10 mouse cellular contexts compared by ENCODE assay signal in genomic region chr6:4430704-4431310, GRCm38 (mm10).
DNase-seq lines count a peak whose midpoint lies in the region; ATAC-seq and TF ChIP-seq lines count a peak whose summit lies in the region.
"Had no signal": no experiment of that assay in that cellular context is flagged by ENCODE, and none has a peak within 500 bp of the region (broad histone marks: within the 10 kb centered on the region; RNA-seq: fewer than 3 reads in every experiment).

No protein-coding gene starts in this region.

- TF ChIP-seq EP300 in lung, postnatal 0 days (IDR thresholded peaks at IDR 0.05): no peak

- WGBS in heart, embryonic 14.5 days: 66% methylated on average over 1 of the region's 1 CpGs
- 44% methylated on average over 1 of the region's 1 CpGs for WGBS in heart, embryonic 11.5 days (ENCODE audit: insufficient replicate concordance)
- WGBS in lung, postnatal 0 days: 58% methylated on average over 1 of the region's 1 CpGs
- 16% methylated on average over 1 of the region's 1 CpGs for WGBS in embryonic facial prominence, embryonic 14.5 days
- WGBS in limb, embryonic 14.5 days: 31% methylated on average over 1 of the region's 1 CpGs

- no peak for TF ChIP-seq CTCF in lung, postnatal 0 days (IDR thresholded peaks at IDR 0.05)

- intact Hi-C loops in gastrocnemius, postnatal 14 days (cut with DNase I; ENCODE audit: low total_unique reads): no loop called here

- H3K36me3 ChIP-seq in heart, embryonic 14.5 days (ENCODE audit: control insufficient read depth, insufficient read depth, low read length): no peaks in the 10 kb centered on the region
- no peaks in the 10 kb centered on the region for H3K36me3 ChIP-seq in heart, embryonic 11.5 days (ENCODE audit: control insufficient read depth, insufficient read depth, low read length)
- no peaks in the 10 kb centered on the region for H3K36me3 ChIP-seq in lung, postnatal 0 days (ENCODE audit: insufficient read depth, low read length)
- H3K36me3 ChIP-seq in embryonic facial prominence, embryonic 14.5 days (ENCODE audit: control insufficient read depth, insufficient read depth, low read length): no peaks in the 10 kb centered on the region
- H3K36me3 ChIP-seq in limb, embryonic 14.5 days (ENCODE audit: control insufficient read depth, insufficient read depth, low read length): no peaks in the 10 kb centered on the region

- no peaks in the 10 kb centered on the region for H3K4me1 ChIP-seq in heart, embryonic 14.5 days (ENCODE audit: control insufficient read depth in 2 of 2, insufficient read depth in 2 of 2, low read length in 2 of 2)
- H3K4me1 ChIP-seq in heart, embryonic 11.5 days (ENCODE audit: control insufficient read depth, insufficient read depth, low read length): no peaks in the 10 kb centered on the region
- H3K4me1 ChIP-seq in lung, postnatal 0 days (ENCODE audit: insufficient read depth, low read depth, low read length): no peaks in the 10 kb centered on the region
- peaks cover 11% of the 10 kb centered on the region; the same call in 1 of the 2 replicates for H3K4me1 ChIP-seq in embryonic facial prominence, embryonic 14.5 days (ENCODE audit: control insufficient read depth, insufficient read depth, low read length)
- peaks cover 7% of the 10 kb centered on the region; the same call in 1 of the 2 replicates for H3K4me1 ChIP-seq in limb, embryonic 14.5 days (ENCODE audit: control insufficient read depth, insufficient read depth, low read length)

- no peak overlapping the region for H3K4me2 ChIP-seq in heart, embryonic 14.5 days (ENCODE audit: low read length)
- H3K4me2 ChIP-seq in heart, embryonic 11.5 days: no peak overlapping the region
- H3K4me2 ChIP-seq in lung, postnatal 0 days (replicated peaks; ENCODE audit: low read depth, low read length): no peak overlapping the region
- H3K4me2 ChIP-seq in embryonic facial prominence, embryonic 14.5 days (ENCODE audit: low read depth, low read length): no peak overlapping the region
- H3K4me2 ChIP-seq in limb, embryonic 14.5 days (replicated peaks; ENCODE audit: low read depth, low read length, severe bottlenecking): no peak overlapping the region

- DNase-seq in lung, postnatal 0 days (ENCODE audit: low spot score): peak; percentile 12
- DNase-seq in lung, adult 18-20 months: no peak
- peak; percentile 72 for DNase-seq in embryonic facial prominence, embryonic 14.5 days (ENCODE audit: low spot score)
- DNase-seq in limb, embryonic 14.5 days (ENCODE audit: low spot score): peak; percentile 63
- DNase-seq in gastrocnemius, postnatal 14 days: no peak
- DNase-seq: adrenal gland, postnatal 14 days; gastrocnemius, postnatal 25 days; thymus, postnatal 4 days had no signal

- H3K27me3 ChIP-seq in heart, embryonic 14.5 days (ENCODE audit: control insufficient read depth, insufficient read depth, low read length): no peaks in the 10 kb centered on the region
- H3K27me3 ChIP-seq in heart, embryonic 11.5 days (ENCODE audit: control insufficient read depth, insufficient read depth, low read length): no peaks in the 10 kb centered on the region
- H3K27me3 ChIP-seq in lung, postnatal 0 days (replicated peaks; ENCODE audit: insufficient read depth, low read length): no peaks in the 10 kb centered on the region
- no peaks in the 10 kb centered on the region for H3K27me3 ChIP-seq in embryonic facial prominence, embryonic 14.5 days (replicated peaks; ENCODE audit: control insufficient read depth, insufficient read depth, low read length)
- H3K27me3 ChIP-seq in limb, embryonic 14.5 days (ENCODE audit: control insufficient read depth, insufficient read depth, low read length): no peaks in the 10 kb centered on the region

- no peak overlapping the region for H3K4me3 ChIP-seq in heart, embryonic 14.5 days (ENCODE audit: control insufficient read depth in 1 of 2, insufficient read depth in 1 of 2, low read depth in 1 of 2, low read length in 2 of 2)
- H3K4me3 ChIP-seq in heart, embryonic 11.5 days (ENCODE audit: low read depth, low read length): no peak overlapping the region
- no peak overlapping the region for H3K4me3 ChIP-seq in lung, postnatal 0 days (ENCODE audit: low read depth, low read length)
- no peak overlapping the region for H3K4me3 ChIP-seq in embryonic facial prominence, embryonic 14.5 days (ENCODE audit: low read depth, low read length)
- H3K4me3 ChIP-seq in limb, embryonic 14.5 days (replicated peaks; ENCODE audit: low read length): no peak overlapping the region

- peak overlapping the region; percentile 54 to 76; a peak in 3 of 4 replicates for H3K27ac ChIP-seq in heart, embryonic 14.5 days (replicated peaks in 1 of 2; ENCODE audit: control insufficient read depth in 1 of 2, insufficient read depth in 1 of 2, low read depth in 2 of 2, low read length in 2 of 2)
- H3K27ac ChIP-seq in heart, embryonic 11.5 days (ENCODE audit: low read depth, low read length): no peak overlapping the region
- no peak overlapping the region for H3K27ac ChIP-seq in lung, postnatal 0 days (ENCODE audit: low read length)
- H3K27ac ChIP-seq in embryonic facial prominence, embryonic 14.5 days (replicated peaks; ENCODE audit: low read depth, low read length): peak overlapping the region; percentile 49
- H3K27ac ChIP-seq in limb, embryonic 14.5 days (replicated peaks; ENCODE audit: low read depth, low read length): peak overlapping the region; percentile 59; the same call in 1 of the 2 replicates

- ATAC-seq in heart, embryonic 14.5 days (ENCODE audit: insufficient number of reproducible peaks, insufficient read depth, low FRiP score, low read depth): no peak
- ATAC-seq in heart, embryonic 11.5 days (replicated peaks; ENCODE audit: insufficient number of reproducible peaks, low FRiP score, low TSS enrichment): no peak
- ATAC-seq in lung, postnatal 0 days: no peak; the same call in 1 of the 2 replicates
- no peak for ATAC-seq in embryonic facial prominence, embryonic 14.5 days (ENCODE audit: low read depth)
- no peak for ATAC-seq in limb, embryonic 14.5 days (ENCODE audit: low FRiP score, low read depth)

- H3K9me3 ChIP-seq in heart, embryonic 14.5 days (ENCODE audit: control insufficient read depth, low read length): no peaks in the 10 kb centered on the region
- H3K9me3 ChIP-seq in heart, embryonic 11.5 days (replicated peaks; ENCODE audit: control insufficient read depth, low read length): no peaks in the 10 kb centered on the region
- H3K9me3 ChIP-seq in lung, postnatal 0 days (ENCODE audit: low read length): no peaks in the 10 kb centered on the region
- no peaks in the 10 kb centered on the region for H3K9me3 ChIP-seq in embryonic facial prominence, embryonic 14.5 days (ENCODE audit: control insufficient read depth, low read length)
- no peaks in the 10 kb centered on the region for H3K9me3 ChIP-seq in limb, embryonic 14.5 days (ENCODE audit: control insufficient read depth, low read length)

- no peak overlapping the region for H3K9ac ChIP-seq in heart, embryonic 14.5 days (ENCODE audit: low read length)
- H3K9ac ChIP-seq in heart, embryonic 11.5 days (ENCODE audit: low read depth, low read length): no peak overlapping the region
- H3K9ac ChIP-seq in lung, postnatal 0 days (replicated peaks; ENCODE audit: low read depth): no peak overlapping the region
- H3K9ac ChIP-seq in embryonic facial prominence, embryonic 14.5 days (ENCODE audit: low read depth, low read length): no peak overlapping the region
- no peak overlapping the region for H3K9ac ChIP-seq in limb, embryonic 14.5 days (ENCODE audit: low read depth, low read length, severe bottlenecking)

- TF ChIP-seq POLR2A in limb, embryonic 14.5 days (IDR thresholded peaks at IDR 0.05; ENCODE audit: borderline replicate concordance, extremely low read depth, insufficient read depth, insufficient read length): no peak

Comparison
In these comparisons a context has a peak if more than half of its experiments do, and no peak if none do; other contexts are left out.
1. H3K27ac ChIP-seq: peak in heart, embryonic 14.5 days (2 of 2), embryonic facial prominence, embryonic 14.5 days (single experiment) and limb, embryonic 14.5 days (single experiment); none in heart, embryonic 11.5 days (single experiment) and lung, postnatal 0 days (single experiment).
2. DNase-seq: peak in lung, postnatal 0 days (single experiment), embryonic facial prominence, embryonic 14.5 days (single experiment) and limb, embryonic 14.5 days (single experiment); none in lung, adult 18-20 months (0 of 2) and gastrocnemius, postnatal 14 days (single experiment).